Mouse (Mus musculus) cerebellum, postnatal 14 days (tissue): Measurements from ENCODE around the gene Olfr877.

Experiments used
- DNase-seq, 2 experiments: peaks; one replicate each; pipeline ENCODE4 v3.0.0; 2021; ENCODE audit warnings: mixed read lengths in 2 of 2

The Olfr877 gene

DNA sequence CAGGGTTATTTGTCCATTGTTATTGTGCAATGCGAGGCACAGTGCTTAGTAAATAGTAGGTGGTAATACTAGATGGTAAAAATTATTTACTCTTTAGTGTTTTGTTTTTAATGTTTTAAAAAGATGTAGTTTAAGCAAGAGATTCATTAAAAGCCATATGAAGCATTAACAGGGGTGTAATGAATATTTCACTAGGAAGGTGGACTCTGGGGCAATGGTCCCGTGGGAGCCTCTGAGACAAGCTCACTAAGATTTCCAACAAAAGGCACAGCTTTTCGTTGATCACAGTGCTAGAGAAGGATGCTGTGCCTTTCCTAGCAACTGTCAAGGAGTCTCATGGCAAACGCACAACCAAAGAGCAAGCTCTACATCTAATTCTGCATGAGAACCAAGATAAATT lies at the start of gene Olfr877:
Olfr877 (plus strand) TSS at position 301 of the 400 bp plus-strand sequence.
- DNase-seq = no peak

DNA sequence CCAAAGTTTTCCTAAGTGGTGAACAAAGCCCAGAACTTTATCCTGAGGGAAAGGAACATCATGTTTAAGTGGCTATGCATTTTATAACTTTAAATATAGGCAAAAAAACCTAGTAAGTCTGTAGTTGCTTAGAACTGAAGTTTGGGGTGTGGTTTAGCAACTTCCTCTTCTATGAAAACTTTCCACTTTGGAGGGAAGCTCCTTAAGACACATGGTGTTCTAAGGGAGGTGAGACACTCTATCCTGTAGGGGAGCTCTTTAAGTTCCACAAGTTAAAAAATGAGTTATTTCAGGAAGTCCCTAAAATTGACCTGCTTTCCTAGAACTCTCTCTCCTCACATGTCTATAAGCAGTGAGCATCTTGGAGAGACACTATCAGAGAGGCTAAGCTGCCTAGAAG lies 46.8 kb upstream of the Olfr877 start:
- DNase-seq = no peak

DNA sequence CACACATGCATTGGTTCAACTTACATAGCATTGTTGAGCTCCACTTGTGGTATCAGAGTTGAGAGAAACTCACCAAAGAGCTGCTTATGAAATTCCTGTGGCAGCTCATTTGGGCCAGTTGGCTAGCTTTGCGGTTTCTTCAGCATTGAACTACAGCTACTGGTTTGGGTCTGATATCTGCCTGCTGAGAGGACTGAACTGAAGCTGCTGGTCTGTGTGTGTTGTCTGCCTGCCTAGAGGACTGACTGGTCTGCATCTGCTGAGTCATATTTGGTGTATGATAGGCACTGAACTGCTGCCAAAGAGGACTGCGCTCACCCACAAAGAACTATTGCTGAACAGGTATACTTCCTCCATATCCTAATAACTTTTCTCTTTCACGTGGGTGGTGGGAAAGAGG lies 45.6 kb upstream of the Olfr877 start:
- DNase-seq = no peak

DNA sequence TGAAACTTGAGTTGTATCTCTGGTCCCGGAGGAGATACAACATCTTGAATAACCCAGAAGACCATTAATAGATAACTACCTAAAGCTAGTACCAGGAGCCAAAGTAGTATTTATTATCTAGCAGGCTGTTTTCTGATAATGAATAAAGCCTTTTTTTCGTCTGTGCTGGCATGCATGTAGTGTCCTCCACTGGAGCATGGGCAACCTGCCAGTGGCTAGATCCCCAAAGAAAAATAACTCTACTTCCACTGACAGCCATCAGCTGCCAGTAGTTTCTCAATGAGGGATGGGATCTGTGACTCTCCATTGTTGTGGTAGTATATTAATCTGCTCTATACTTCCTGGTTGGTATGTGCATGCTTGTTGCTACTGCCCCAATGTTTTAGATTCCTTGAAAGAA lies 45.1 kb upstream of the Olfr877 start:
- peak; percentile 3 to 8 for DNase-seq

DNA sequence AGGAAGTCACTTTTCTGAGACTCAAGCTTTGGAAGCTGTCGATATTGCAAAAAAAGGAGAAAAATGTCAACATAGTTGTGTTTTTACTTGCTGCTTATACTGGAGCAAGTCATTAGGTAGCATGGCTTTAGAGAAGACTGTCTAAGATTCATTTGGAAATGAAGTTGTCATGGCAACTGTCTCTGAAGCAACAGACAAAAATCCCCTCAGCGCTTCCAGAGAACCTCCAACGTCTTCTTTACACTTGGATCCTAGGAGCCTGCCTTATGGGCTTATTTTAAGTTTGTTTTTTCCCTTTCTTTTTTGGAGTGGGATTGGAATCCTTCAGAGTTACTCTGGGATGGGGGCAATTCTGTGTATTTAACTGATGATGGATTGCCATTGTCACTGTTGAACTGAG lies 39.4 kb upstream of the Olfr877 start:
- no peak for DNase-seq

DNA sequence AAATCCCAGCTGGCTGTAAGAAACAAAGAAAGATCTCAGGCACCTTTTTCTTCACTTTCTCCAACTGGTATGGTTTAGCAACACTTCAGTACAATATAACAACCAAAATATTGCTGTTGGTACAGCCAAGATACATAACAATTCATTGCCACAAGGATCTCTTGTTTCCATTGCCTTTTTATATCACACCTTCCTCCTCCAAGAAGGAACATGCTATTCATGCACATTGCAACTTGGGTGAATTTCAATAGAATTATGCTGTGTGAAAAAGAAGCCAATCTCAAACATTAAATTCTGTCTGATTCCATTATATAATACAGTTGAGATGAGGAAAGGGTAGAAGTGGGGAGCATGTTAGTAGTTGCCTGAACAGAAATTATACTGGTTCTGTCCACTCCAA lies 24.2 kb upstream of the Olfr877 start:
- DNase-seq = no peak

DNA sequence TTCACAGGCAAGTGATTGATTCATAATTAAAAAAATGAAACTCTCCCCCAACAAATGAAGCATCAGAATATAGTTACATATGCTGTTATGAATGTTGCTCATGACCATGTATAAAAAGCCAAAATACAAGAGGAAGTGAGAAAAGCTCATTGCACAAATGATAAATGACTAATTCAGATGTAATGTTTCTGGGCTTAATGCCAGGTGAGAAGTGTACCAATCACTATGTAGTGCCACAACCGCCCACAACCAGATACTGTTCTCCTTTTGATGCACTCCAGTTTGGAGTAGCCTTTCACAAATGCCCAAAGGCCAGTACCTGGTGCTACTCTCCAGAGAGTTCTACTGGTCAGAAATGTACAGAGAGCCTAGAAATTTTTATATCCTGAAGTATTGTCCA lies 20.7 kb upstream of the Olfr877 start:
- DNase-seq = no peak

DNA sequence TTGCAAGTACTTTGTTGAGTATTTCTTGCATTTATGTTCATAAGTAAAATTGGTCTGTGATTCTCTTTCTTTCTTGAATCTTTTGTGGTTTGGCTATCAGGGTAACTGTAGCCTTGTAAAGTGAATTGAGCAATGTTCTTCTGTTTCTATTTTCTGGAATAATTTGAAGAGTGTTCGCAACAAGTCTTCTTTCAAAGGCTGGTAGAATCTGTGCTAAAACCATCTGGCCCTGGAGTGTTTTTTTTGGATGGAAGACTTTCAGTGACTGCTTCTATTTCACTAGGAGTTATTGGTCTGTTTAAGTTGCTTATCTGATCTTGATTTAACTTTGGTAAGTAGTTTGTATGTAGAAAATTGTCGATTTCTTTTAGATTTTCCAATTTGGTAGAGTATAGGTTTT lies 4.8 kb upstream of the Olfr877 start:
- DNase-seq = no peak

DNA sequence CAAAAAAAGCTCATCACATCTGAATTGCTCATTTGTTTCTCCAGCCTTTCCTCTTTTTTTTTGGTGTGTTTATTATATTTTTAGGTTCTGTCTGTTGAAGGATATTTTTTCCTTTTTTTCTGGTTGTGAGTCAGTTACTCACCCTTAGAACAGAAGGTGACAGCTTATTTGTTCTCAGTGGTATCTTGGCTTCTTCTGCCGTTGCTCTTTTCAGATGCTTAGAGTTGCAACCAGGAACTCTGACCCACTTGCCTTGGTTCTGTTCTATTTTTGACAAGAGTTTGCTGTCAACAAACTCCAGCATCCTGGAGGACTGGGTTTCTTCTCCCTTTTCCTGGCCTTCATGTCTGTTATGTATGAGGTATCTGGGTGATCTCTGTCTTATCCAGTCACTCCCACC lies 9.3 kb downstream of the Olfr877 start:
- DNase-seq = no peak

DNA sequence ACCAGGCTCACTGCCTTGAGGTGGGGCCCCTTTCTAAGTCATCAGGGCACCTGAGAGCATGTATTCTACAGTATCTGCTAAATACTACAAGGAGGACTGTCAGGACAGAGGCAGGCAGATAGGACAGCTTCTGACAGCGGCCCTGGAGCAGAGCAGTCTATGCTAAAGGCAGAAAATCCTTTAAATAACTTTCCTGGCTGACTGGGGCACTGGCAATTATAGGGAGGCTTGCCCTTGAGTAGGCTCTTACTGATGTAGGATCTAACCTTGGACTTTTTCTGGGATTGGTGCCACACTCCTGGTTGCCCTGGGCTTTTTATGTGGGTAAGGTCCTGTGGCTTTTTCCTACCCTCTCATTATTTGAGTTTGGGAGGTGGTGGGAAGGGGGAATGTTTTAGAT lies 16.2 kb downstream of the Olfr877 start:
- DNase-seq = no peak

DNA sequence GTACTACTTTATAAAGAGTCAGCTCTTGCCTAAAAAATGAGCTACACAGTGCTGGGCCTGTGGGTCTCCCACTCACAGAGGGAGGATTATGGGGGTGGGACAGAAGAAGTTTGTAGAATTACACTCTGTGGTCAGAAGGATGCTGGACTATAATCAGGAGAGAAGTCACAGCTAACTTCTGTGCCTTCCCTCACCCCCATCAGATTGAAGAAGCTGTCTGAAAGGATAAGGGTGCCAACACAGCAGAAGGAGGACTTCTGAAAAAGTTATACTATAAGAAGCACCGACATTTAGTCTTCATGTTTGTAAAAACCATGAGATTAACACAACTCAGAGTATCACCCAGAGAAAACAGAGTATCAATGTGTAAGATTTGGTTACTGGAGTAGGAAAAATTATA lies 17.0 kb downstream of the Olfr877 start:
- no peak for DNase-seq

DNA sequence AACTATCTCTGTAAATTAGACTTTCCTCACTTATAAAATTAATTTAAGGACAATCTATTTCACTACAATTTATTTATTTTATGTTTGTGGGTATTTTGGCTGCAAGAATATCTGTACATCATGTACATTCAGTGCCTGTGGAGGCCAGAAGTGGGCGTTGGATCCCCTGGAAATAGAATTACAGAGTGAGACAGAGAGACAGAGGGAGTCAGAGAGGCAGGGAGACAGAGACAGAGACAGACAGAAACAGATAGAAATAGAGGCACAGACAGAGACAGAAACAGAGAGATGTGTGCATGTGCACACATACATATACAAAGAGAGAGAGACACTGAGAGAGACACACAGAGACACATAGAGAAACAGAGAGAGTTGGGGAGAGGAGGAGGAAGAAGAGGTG lies 17.5 kb downstream of the Olfr877 start:
- no peak for DNase-seq

DNA sequence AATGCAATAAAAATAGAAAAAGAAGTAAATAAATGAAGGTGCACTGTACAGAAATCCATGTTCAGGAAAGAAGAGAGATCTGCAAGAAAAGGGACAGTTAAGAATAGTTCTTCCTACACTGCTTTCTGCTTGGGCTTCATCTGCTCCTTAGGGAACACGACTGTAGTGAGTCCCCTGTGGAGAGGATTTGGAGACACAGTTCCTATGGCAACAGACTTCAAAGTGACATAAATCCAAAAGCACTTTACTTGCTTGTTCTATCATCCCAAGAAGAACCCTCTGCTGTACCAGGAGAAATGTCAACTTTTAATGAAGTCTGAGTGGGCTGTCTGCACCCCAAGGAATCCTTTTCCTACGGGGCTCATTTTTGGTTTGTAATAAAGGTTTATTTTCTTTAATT lies 36.9 kb downstream of the Olfr877 start:
- no peak for DNase-seq

DNA sequence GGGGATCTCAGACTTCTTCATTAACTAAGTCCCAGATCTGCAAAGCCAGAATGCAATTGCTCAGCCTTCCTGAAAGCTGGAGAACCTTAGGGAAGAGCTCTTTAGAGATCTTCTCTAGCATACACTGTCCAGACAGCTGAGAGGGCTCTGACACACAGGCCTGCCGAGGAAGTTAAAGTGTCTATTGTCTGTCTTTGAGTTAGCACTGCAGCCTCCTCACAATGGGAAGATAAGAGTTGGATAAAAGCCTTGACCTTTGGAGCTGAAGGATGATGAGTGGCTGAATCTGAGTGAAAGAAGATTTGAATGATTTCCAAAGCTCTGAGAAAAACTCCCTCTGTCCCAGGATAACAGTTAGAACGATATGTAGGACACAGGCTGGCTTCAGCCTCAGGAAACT lies 42.6 kb downstream of the Olfr877 start, which contains the start of gene Olfr145:
Olfr145 (plus strand) TSS at position 64 of the 400 bp plus-strand sequence.
- no peak for DNase-seq

DNA sequence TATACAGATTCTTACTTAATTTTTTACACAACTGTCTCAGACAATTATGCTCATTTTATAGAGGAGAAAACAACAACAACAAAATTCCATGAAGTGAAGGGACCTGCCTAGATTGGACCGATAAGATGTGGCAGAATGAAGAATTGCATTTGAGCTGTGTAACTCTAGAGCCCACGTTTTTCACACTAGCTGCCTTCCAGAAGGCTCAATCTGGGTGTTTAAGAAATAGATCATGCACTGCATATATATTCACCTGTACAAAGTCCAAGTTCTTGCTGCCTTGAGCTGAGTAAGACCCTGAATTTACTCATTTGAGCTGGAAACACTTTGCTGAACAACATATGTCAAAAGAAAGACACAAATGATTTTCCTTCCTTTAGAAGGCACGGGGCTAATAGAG lies 51.5 kb downstream of the Olfr877 start:
- DNase-seq = no peak
